Mouse (Mus musculus): ENCODE measurements around the gene Stk26. TPM values are rescaled to one million over a fixed set of nuclear protein-coding genes. Genes with fewer than 3 reads are reported as not detected.

Stk26 gene
- polyA plus RNA-seq, 1 experiment from 2014 or later = 1.6 TPM

- ATAC-seq (replicated peaks) = no peak
- Histone ChIP-seq H3K36me3 (no peaks in the 10 kb centered on the region), H3K4me2 (replicated peaks) (no peak overlapping the region), H3K9me3 (no peaks in the 10 kb centered on the region), H3K9ac (replicated peaks) (no peak overlapping the region), H3K4me1 (no peaks in the 10 kb centered on the region), H3K27ac (replicated peaks) (no peak overlapping the region), H3K4me3 (no peak overlapping the region), H3K27me3 (no peaks in the 10 kb centered on the region)
- 90% methylated on average over 3 of the region's 3 CpGs for WGBS
Observed at GRCm38 (mm10) chrX:50937117-50937516, 96.3 kb downstream of the Stk26 start.

DNA sequence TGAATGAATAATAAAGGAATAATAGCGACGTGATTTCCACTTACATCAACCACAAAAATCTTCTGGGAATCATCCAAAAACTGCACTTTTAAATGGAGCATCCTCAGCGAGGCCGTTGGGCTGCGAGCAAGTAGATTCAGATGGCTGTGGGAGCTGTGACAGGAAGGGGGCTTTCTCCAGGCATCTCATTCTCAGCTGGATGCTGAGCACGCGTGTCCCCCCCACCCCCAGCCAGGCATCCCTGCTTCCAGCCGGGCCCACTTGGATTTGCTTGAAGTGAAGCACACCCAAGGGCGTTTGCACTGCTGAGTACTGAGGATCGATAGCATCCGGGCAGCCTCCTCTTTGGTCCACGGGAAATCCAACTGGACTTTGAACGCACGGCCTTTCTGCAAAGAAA, 101.8 kb downstream of the Stk26 start, which contains the start of gene Frmd7:
TSS of gene Frmd7 (minus strand) at position 101 of the 400 bp plus-strand sequence.
- H3K9ac ChIP-seq (replicated peaks) = no peak within 1 kb of the TSS
- 71% methylated on average over 14 of the region's 14 CpGs for WGBS
- no peak within 1 kb of the TSS for H3K4me2 ChIP-seq (replicated peaks)

More for the DNA sequence above, 101.8 kb downstream of the Stk26 start, which contains the start of gene Frmd7:
- Histone ChIP-seq H3K27me3 (no peaks in the 10 kb centered on the region), H3K4me1 (no peaks in the 10 kb centered on the region), H3K9me3 (no peaks in the 10 kb centered on the region), H3K27ac (replicated peaks) (no peak within 1 kb of the TSS), H3K36me3 (no peaks in the 10 kb centered on the region), H3K4me3 (no peak within 1 kb of the TSS)
- no peak for ATAC-seq (replicated peaks)

Other genes with a start within 250 kb of the Stk26 start
- gene Frmd7, start 101.7 kb downstream of the Stk26 start, polyA plus RNA-seq (2015; fragmentation: Nextera tagmentation; extraction: Ambion mirVana) = 0.32 TPM in 2 replicates
- gene Rap2c, start 177.0 kb downstream of the Stk26 start, polyA plus RNA-seq (2015; fragmentation: Nextera tagmentation; extraction: Ambion mirVana) = 13.7 and 13.9 TPM in 2 replicates

Measured in forebrain, embryonic 15.5 days (tissue).